Mouse (Mus musculus) midbrain, embryonic 11.5 days (tissue): Measurements from ENCODE around the gene Kcne1. TPM values are rescaled to one million over a fixed set of nuclear protein-coding genes. Genes with fewer than 3 reads are reported as not detected.

Source experiments
- ATAC-seq: fragments of 200-750 bp; cut with Nextera tagmentation; 2 replicates; pipeline ENCODE4 v1.8.0; 2017; ENCODE audit warnings: moderate TSS enrichment, moderate library complexity; ENCODE audit not compliant: low FRiP score
- DNase-seq: peaks from one replicate; pipeline ENCODE4 v3.0.0; 2015; ENCODE audit warnings: low spot score; ENCODE audit errors: missing footprints
- H3K27ac ChIP-seq: fragments of 300-500 bp; sonication (generic); 2 replicates; pipeline ENCODE4 v1.5.1; 2014; ENCODE audit warnings: low read depth, low read length
- H3K27me3 ChIP-seq: fragments of 300-500 bp; sonication (generic); 2 replicates; pipeline ENCODE4 v1.6.1; 2014; ENCODE audit warnings: mild to moderate bottlenecking, low read length, moderate library complexity, mixed read lengths; ENCODE audit not compliant: control insufficient read depth, insufficient read depth
- H3K36me3 ChIP-seq: fragments of 300-500 bp; sonication (generic); 2 replicates; pipeline ENCODE4 v1.6.1; 2014; ENCODE audit warnings: mild to moderate bottlenecking, low read length, moderate library complexity, mixed read lengths; ENCODE audit not compliant: control insufficient read depth, insufficient read depth
- H3K4me1 ChIP-seq: fragments of 300-500 bp; sonication (generic); 2 replicates; pipeline ENCODE4 v1.6.1; 2014; ENCODE audit warnings: low read length; ENCODE audit not compliant: control insufficient read depth, insufficient read depth
- H3K4me2 ChIP-seq: fragments of 300-500 bp; sonication (generic); 2 replicates; pipeline ENCODE4 v1.6.1; 2014; ENCODE audit warnings: mild to moderate bottlenecking, moderate library complexity
- H3K4me3 ChIP-seq: fragments of 300-500 bp; sonication (generic); 2 replicates; pipeline ENCODE4 v1.5.1; 2014; ENCODE audit warnings: low read depth, low read length
- H3K9ac ChIP-seq: fragments of 300-500 bp; sonication (generic); 2 replicates; pipeline ENCODE4 v1.6.1; 2014; ENCODE audit warnings: low read length
- H3K9me3 ChIP-seq: fragments of 300-500 bp; sonication (generic); 2 replicates; pipeline ENCODE4 v1.6.1; 2016; ENCODE audit warnings: low read length; ENCODE audit not compliant: control insufficient read depth
- WGBS: fragments of 180-500 bp; shearing (Covaris S2); extraction: QIAGEN DNeasy Blood & Tissue Kit; methylation state at CpG from one replicate; pipeline ENCODE4 v1.1.7; 2014; 5-methylcytosine and 5-hydroxymethylcytosine counted together
- polyA plus RNA-seq: library from polyadenylated mRNA; unstranded; fragments of >200 nt; fragmentation: Nextera tagmentation; extraction: Ambion mirVana; gene quantifications from 2 replicates; pipeline ENCODE4 v1.2.1, GENCODE M21; 2014

Gene Kcne1
- 0.16 TPM in 1 of 2 replicates, not detected in the other for polyA plus RNA-seq

DNA sequence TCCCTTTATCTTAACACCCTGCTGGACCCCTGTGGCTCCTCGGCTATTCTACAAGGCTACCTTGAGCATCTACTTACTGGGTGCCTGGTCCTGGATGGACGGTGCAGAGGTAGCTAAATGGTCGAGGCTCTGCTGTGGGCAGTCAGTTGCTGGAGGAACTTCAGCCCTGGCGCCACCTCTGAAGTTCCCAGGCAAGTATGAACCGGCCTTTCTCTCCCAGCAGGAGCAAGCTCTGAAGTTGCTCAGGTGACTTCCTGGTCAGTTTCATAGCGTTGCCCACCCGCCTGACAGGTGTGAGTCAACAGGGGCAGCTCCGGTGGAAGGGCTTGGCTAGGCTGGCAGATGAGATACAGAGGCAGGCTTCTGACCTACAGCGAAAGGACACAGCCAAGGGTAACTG is at the start of gene Kcne1:
TSS of gene Kcne1 (minus strand) at position 240 of the 400 bp plus-strand sequence.
- no peaks in the 10 kb centered on the region for H3K9me3 ChIP-seq
- no peak for ATAC-seq
- no peak within 1 kb of the TSS for H3K9ac ChIP-seq
- no peaks in the 10 kb centered on the region for H3K36me3 ChIP-seq
- H3K4me2 ChIP-seq: no peak within 1 kb of the TSS
- peaks cover 10% of the 10 kb centered on the region; the same call in 1 of the 2 replicates for H3K4me1 ChIP-seq
- no peak within 1 kb of the TSS for H3K27ac ChIP-seq
- H3K4me3 ChIP-seq: no peak within 1 kb of the TSS
- WGBS: 60% methylated on average over 9 of the region's 9 CpGs
- no peak for DNase-seq
- H3K27me3 ChIP-seq: no peaks in the 10 kb centered on the region

DNA sequence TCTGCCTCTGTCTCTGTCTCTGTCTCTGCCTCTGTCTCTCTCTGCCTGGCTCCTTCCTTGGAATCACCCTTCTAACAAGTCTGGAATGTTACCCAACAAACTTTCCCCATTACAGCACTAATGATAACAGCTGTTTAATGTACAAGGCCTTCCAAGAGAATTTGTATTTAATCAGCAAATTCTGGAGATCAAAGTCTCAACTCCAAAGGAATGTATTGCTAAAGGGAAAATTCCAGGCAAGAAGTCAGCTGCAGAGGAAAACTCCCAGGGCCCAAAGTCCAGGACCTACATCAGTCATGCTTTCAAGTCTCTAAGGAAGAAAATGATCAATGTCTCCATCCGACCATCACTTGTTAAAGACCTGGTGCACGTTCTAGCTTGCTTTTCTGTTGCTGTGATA is 48.6 kb upstream of the Kcne1 start:
- H3K9ac ChIP-seq: no peak overlapping the region
- H3K4me2 ChIP-seq: no peak overlapping the region
- no peak for ATAC-seq
- no peaks in the 10 kb centered on the region for H3K27me3 ChIP-seq
- 88% methylated on average over 2 of the region's 2 CpGs for WGBS
- no peaks in the 10 kb centered on the region for H3K9me3 ChIP-seq
- DNase-seq: no peak
- H3K36me3 ChIP-seq: no peaks in the 10 kb centered on the region
- H3K4me3 ChIP-seq: no peak overlapping the region
- peaks cover 9% of the 10 kb centered on the region for H3K4me1 ChIP-seq
- H3K27ac ChIP-seq: no peak overlapping the region

DNA sequence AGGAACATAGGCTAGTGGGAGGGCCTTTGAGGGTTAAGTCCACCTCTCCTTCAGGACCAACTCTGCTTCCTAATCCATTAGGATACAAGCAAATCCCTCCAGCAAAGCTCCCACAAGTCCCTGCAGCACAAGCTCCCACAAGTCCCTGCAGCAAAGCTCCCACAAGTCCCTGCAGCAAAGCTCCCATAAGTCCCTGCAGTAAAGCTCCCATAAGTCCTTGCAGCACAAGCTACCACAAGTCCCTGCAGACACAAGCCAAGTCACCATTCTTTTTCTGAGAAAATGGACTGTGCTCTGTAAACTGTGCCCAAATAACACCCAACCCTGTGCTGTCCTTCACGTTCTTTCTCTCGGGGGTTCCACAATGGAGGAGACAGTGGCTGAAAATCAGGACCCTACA is 44.9 kb upstream of the Kcne1 start:
- Histone ChIP-seq H3K36me3 (no peaks in the 10 kb centered on the region), H3K4me2 (no peak overlapping the region), H3K27ac (no peak overlapping the region), H3K9me3 (no peaks in the 10 kb centered on the region), H3K4me3 (no peak overlapping the region), H3K9ac (no peak overlapping the region), H3K4me1 (peaks cover 16% of the 10 kb centered on the region), H3K27me3 (no peaks in the 10 kb centered on the region)
- 96% methylated on average over 2 of the region's 2 CpGs for WGBS
- no peak for ATAC-seq
- DNase-seq: no peak

DNA sequence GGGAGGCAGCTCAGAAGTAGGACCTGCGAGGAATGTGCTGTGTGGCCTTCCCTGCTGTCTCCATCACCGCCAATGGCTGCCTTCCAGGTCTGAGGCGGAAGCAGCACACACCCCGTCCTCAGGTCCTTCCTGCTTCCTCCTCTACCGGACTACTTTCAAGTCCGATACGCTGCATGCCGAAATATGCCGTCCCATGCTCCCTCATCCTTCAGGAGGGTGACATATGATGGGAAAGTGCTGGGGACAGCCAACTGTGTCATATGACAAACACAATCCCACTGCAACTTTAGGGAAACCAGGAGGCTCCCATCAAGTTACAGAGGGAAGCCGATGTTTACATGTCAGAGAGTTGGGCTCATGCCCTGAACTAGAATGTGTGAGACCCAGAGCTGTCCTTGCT is 43.8 kb upstream of the Kcne1 start:
- DNase-seq (no peak), ATAC-seq (no peak)
- H3K4me2 ChIP-seq: no peak overlapping the region
- H3K27ac ChIP-seq: no peak overlapping the region
- H3K4me3 ChIP-seq: no peak overlapping the region
- H3K9me3 ChIP-seq: no peaks in the 10 kb centered on the region
- no peaks in the 10 kb centered on the region for H3K36me3 ChIP-seq
- H3K9ac ChIP-seq: no peak overlapping the region
- 84% methylated on average over 10 of the region's 10 CpGs for WGBS
- H3K27me3 ChIP-seq: peaks cover 3% of the 10 kb centered on the region; the same call in 1 of the 2 replicates
- H3K4me1 ChIP-seq: peaks cover 21% of the 10 kb centered on the region

DNA sequence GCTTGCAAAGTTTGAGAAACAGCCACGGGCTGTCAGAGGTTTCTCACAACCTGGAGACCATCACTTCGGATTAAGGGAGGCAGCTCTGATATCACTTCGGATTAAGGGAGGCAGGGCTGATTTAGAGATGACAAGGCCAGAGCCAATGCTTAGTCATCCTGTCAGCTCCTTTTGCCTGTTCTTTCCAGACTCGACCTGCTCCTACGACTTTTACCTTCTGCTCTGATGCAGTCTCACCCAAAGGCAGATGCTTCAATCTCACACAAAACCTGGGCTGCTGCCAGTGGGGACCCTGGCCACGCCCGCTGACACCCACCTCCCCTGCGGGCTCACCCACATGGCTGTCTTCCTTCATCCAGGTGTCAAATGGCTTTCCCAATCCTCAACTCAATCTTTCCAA is 42.9 kb upstream of the Kcne1 start:
- Histone ChIP-seq H3K9ac (no peak overlapping the region), H3K4me2 (no peak overlapping the region), H3K9me3 (no peaks in the 10 kb centered on the region), H3K4me1 (peaks cover 22% of the 10 kb centered on the region), H3K27ac (no peak overlapping the region), H3K27me3 (peaks cover 3% of the 10 kb centered on the region; the same call in 1 of the 2 replicates), H3K4me3 (no peak overlapping the region), H3K36me3 (no peaks in the 10 kb centered on the region)
- 46% methylated on average over 8 of the region's 8 CpGs for WGBS
- DNase-seq (no peak), ATAC-seq (no peak)

DNA sequence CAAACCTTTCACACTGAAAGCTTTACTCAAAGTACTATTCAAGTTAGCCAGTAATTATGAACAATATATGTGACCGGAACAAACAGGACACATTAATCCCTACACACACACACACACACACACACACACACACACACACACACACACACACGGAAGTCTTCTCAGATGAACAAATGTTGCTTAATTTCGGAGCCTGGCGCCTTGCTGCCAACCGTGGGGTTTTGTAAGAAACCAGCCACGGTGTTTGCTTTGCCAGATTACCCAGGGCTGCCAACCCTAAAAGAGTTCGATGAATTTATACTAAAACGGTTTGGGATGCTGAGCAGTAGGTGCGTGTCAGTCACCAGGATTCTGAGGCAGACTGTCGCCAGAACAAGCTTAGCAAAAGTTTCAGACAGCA is 41.9 kb upstream of the Kcne1 start:
- Histone ChIP-seq H3K4me2 (no peak overlapping the region), H3K27me3 (peaks cover 3% of the 10 kb centered on the region; the same call in 1 of the 2 replicates), H3K4me3 (no peak overlapping the region), H3K36me3 (no peaks in the 10 kb centered on the region; the same call in 1 of the 2 replicates), H3K9me3 (no peaks in the 10 kb centered on the region), H3K4me1 (peaks cover 22% of the 10 kb centered on the region), H3K9ac (no peak overlapping the region), H3K27ac (no peak overlapping the region)
- WGBS: 54% methylated on average over 10 of the region's 10 CpGs
- no peak for ATAC-seq
- no peak for DNase-seq

DNA sequence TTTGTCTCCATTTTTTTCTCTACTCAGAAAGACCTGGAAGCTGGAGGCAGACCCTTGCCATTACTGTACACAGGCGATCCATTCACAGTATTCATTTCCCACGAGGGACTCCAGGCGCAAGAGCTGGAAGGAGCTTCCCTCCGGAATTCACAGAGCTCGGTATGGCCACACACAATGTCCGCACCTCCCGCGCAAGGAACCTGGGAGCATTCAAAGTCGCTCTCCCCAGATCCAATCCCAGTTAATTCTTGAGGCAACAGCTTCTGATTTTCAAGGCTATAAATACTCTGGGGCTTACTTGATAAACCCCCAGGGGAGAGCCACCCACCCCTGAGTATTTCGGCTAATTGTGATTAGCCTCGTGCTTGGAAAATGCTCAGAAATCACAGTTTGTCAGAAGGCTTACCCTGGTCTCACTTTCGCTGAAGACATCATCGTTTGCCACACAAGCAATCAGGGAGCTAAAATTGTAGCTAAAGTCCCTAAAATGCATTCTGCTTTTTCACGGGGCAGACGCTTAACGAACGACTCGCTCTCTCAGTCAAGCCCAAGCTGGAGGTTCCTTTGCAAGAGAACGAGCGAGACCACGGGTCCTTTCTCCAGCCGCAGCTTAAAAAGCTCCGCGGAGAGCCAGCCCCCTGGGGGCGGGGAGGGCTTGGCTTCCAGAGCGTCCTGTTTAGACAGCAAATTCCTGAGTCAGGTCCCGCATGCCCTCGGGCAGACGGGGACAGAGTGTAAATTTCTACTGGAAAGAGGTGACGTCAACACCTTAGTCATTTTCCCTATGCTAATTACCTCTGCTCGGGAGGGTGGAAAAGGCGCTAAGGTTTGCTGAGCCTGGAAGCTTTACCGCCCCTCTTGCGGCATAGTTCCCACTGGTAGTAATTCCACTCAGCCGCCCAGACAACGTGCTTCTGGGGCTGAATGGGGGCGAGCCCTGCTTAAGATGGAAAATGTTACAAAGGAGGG is 40.5 kb upstream of the Kcne1 start:
- H3K4me2 ChIP-seq: peak overlapping the region; percentile 68
- H3K9ac ChIP-seq: peak overlapping the region; percentile 71
- peak overlapping the region; percentile 32 for H3K4me3 ChIP-seq
- peaks cover 22% of the 10 kb centered on the region for H3K4me1 ChIP-seq
- no peaks in the 10 kb centered on the region for H3K9me3 ChIP-seq
- under 1% methylated on average over 37 of the region's 37 CpGs for WGBS
- DNase-seq (peak; percentile 97), ATAC-seq (peak; percentile 86)
- H3K27ac ChIP-seq: peak overlapping the region; percentile 60; the same call in 1 of the 2 replicates
- H3K36me3 ChIP-seq: no peaks in the 10 kb centered on the region; the same call in 1 of the 2 replicates
- H3K27me3 ChIP-seq: peaks cover 3% of the 10 kb centered on the region; the same call in 1 of the 2 replicates

DNA sequence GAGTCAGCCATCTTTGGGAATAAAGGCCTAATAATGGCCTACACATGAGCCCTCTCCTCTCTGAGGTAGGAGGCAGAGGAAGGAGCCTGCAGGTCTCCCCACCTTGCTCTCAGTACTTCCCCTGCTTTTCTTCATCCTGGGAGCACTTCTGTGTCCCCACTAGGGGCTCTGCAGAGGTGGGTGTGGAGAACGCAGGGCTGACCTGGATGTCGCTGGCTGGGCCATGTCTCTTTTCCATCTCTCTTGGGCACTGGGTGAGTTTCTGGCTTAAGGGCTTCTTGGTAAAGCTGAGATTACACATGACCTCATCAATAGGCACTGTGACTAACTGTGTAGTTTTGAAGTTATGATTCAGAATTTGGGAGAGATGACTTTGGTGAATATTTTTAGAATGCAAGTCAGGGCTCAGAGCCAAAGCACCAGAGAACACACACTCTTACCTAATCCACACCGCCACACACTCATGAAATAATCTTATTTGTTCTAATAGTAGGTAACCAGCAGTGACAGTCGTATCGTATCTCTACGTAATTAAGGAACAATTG is 39.4 kb upstream of the Kcne1 start:
- peak overlapping the region; percentile 68; the same call in 1 of the 2 replicates for H3K4me2 ChIP-seq
- peaks cover 22% of the 10 kb centered on the region for H3K4me1 ChIP-seq
- peak overlapping the region; percentile 32; the same call in 1 of the 2 replicates for H3K4me3 ChIP-seq
- no peaks in the 10 kb centered on the region for H3K9me3 ChIP-seq
- 66% methylated on average over 6 of the region's 6 CpGs for WGBS
- DNase-seq: no peak
- no peak overlapping the region for H3K27ac ChIP-seq
- ATAC-seq: no peak
- no peaks in the 10 kb centered on the region; the same call in 1 of the 2 replicates for H3K36me3 ChIP-seq
- H3K27me3 ChIP-seq: peaks cover 3% of the 10 kb centered on the region; the same call in 1 of the 2 replicates
- no peak overlapping the region; the same call in 1 of the 2 replicates for H3K9ac ChIP-seq
